Mouse (Mus musculus): ENCODE results near the gene Fam126a.

- TF ChIP-seq CTCF (conservative IDR thresholded peaks at IDR 0.05 in 1 of 2, IDR thresholded peaks at IDR 0.05 in 1 of 2; ENCODE audit: low read depth in 2 of 2, low read length in 2 of 2) (no peak), UBTF (IDR thresholded peaks at IDR 0.05; ENCODE audit: low read depth, low read length) (no peak), POLR2A (IDR thresholded peaks at IDR 0.05; ENCODE audit: low read depth, low read length) (no peak), MAZ (IDR thresholded peaks at IDR 0.05; ENCODE audit: low read depth, low read length) (no peak), EP300 (IDR thresholded peaks at IDR 0.05; ENCODE audit: low read length) (no peak), JUND (conservative IDR thresholded peaks at IDR 0.05; ENCODE audit: low read depth, low read length) (no peak), NRF1 (IDR thresholded peaks at IDR 0.05; ENCODE audit: low read depth, low read length) (no peak)
Observed at GRCm38 (mm10) chr5:24044387-24044786, 13.9 kb upstream of the Fam126a start.
